In genomic region chr9:57299790-57300477, GRCm38 (mm10) we compare ENCODE assay signal across 9 mouse cellular contexts. TPM values are rescaled to one million over a fixed set of nuclear protein-coding genes. Genes with fewer than 3 reads are reported as not detected.
DNase-seq lines count a peak whose midpoint lies in the region; ATAC-seq and TF ChIP-seq lines count a peak whose summit lies in the region.
"Had no signal": no experiment of that assay in that cellular context is flagged by ENCODE, and none has a peak within 500 bp of the region (broad histone marks: within the 10 kb centered on the region; RNA-seq: fewer than 3 reads in every experiment).

No protein-coding gene starts in this region.

- H3K9ac ChIP-seq in lung, postnatal 0 days (replicated peaks; ENCODE audit: low read depth), result no peak overlapping the region
- H3K9ac ChIP-seq in liver, embryonic 15.5 days, result peak overlapping the region; percentile 64
- H3K9ac ChIP-seq in stomach, postnatal 0 days (ENCODE audit: low read length), result no peak overlapping the region

- TF ChIP-seq EP300 in lung, postnatal 0 days (IDR thresholded peaks at IDR 0.05), result peak; percentile 16; the same call in 1 of the 2 replicates
- TF ChIP-seq EP300 in stomach, postnatal 0 days (optimal IDR thresholded peaks at IDR 0.05), result no peak

- WGBS in lung, postnatal 0 days, result 61% methylated on average over 6 of the region's 6 CpGs
- WGBS in liver, embryonic 15.5 days (ENCODE audit: insufficient replicate concordance), result 41% methylated on average over 6 of the region's 6 CpGs
- WGBS in stomach, postnatal 0 days, result 64% methylated on average over 6 of the region's 6 CpGs

- H3K36me3 ChIP-seq in lung, postnatal 0 days (ENCODE audit: insufficient read depth, low read length), result no peaks in the 10 kb centered on the region
- H3K36me3 ChIP-seq in liver, embryonic 15.5 days (replicated peaks), result no peaks in the 10 kb centered on the region
- H3K36me3 ChIP-seq in stomach, postnatal 0 days (ENCODE audit: control insufficient read depth, insufficient read depth, low read length), result no peaks in the 10 kb centered on the region

- no peaks in the 10 kb centered on the region for H3K27me3 ChIP-seq in lung, postnatal 0 days (replicated peaks; ENCODE audit: insufficient read depth, low read length)
- 0 out of 2 replicates have a peak, but pooled peaks cover 4% of the 10 kb centered on the region for H3K27me3 ChIP-seq in liver, embryonic 15.5 days
- H3K27me3 ChIP-seq in stomach, postnatal 0 days (ENCODE audit: control insufficient read depth, insufficient read depth, low read length), result no peaks in the 10 kb centered on the region

- no peaks in the 10 kb centered on the region for H3K9me3 ChIP-seq in lung, postnatal 0 days (ENCODE audit: low read length)
- no peaks in the 10 kb centered on the region; the same call in 1 of the 2 replicates for H3K9me3 ChIP-seq in liver, embryonic 15.5 days (replicated peaks)
- H3K9me3 ChIP-seq in stomach, postnatal 0 days (ENCODE audit: control insufficient read depth, low read length), result no peaks in the 10 kb centered on the region

- peak; percentile 60 for ATAC-seq in lung, postnatal 0 days
- peak; percentile 96 for ATAC-seq in liver, embryonic 15.5 days (ENCODE audit: insufficient read depth)
- peak; percentile 77 for ATAC-seq in stomach, postnatal 0 days (ENCODE audit: low FRiP score, low TSS enrichment)

- no peak overlapping the region for H3K27ac ChIP-seq in lung, postnatal 0 days (ENCODE audit: low read length)
- peak overlapping the region; percentile 97 for H3K27ac ChIP-seq in liver, embryonic 15.5 days (replicated peaks)
- no peak overlapping the region for H3K27ac ChIP-seq in stomach, postnatal 0 days (replicated peaks)

- DNase-seq in adrenal gland, adult 2 months, result peak; percentile 62
- DNase-seq in adrenal gland, postnatal 4 days (ENCODE audit: low spot score in 2 of 2), result no peak
- DNase-seq in lung, postnatal 0 days (ENCODE audit: low spot score), result no peak
- DNase-seq in lung, postnatal 14 days, result no peak
- no peak for DNase-seq in stomach, postnatal 0 days (ENCODE audit: low spot score)
- DNase-seq in layer of hippocampus, postnatal 25 days (ENCODE audit: extremely low spot score in 1 of 2, low spot score in 1 of 2), result no peak
- no peak for DNase-seq in thymus, postnatal 10 days (ENCODE audit: low spot score in 2 of 2)

- no peak overlapping the region for H3K4me3 ChIP-seq in lung, postnatal 0 days (ENCODE audit: low read depth, low read length)
- peak overlapping the region; percentile 50 for H3K4me3 ChIP-seq in liver, embryonic 15.5 days (replicated peaks)
- no peak overlapping the region for H3K4me3 ChIP-seq in stomach, postnatal 0 days (ENCODE audit: low read depth, low read length)
- H3K4me3 ChIP-seq: myocyte had no signal

- H3K4me1 ChIP-seq in lung, postnatal 0 days (ENCODE audit: insufficient read depth, low read depth, low read length), result no peaks in the 10 kb centered on the region
- peaks cover 96% of the 10 kb centered on the region for H3K4me1 ChIP-seq in liver, embryonic 15.5 days (replicated peaks)
- H3K4me1 ChIP-seq in stomach, postnatal 0 days (replicated peaks; ENCODE audit: control insufficient read depth, insufficient read depth), result no peaks in the 10 kb centered on the region; the same call in 1 of the 2 replicates

- H3K4me2 ChIP-seq in lung, postnatal 0 days (replicated peaks; ENCODE audit: low read depth, low read length), result no peak overlapping the region
- peak overlapping the region; percentile 64 for H3K4me2 ChIP-seq in liver, embryonic 15.5 days
- H3K4me2 ChIP-seq in stomach, postnatal 0 days (replicated peaks; ENCODE audit: low read depth), result no peak overlapping the region

- no peak for TF ChIP-seq CTCF in lung, postnatal 0 days (IDR thresholded peaks at IDR 0.05)
- TF ChIP-seq CTCF in stomach, postnatal 0 days (IDR thresholded peaks at IDR 0.05; ENCODE audit: low read depth), result no peak

RNA-seq across cellular contexts. Expression of gene 1700017B05Rik, which starts 37.5 kb away (rescaled TPM):
- total RNA-seq in adrenal gland, adult 2 months (2021), result 10 to 100 TPM; 40.5 to 53.8 TPM
- 33.0 and 42.8 TPM in 2 replicates for polyA plus RNA-seq in adrenal gland, adult 2 months (2012; rRNA removed)
- 10 to 100 TPM; 73.3 to 79.1 TPM for total RNA-seq in adrenal gland, postnatal 4 days (2021)
- polyA plus RNA-seq in lung, postnatal 0 days (2015; fragmentation: Nextera tagmentation; extraction: Ambion mirVana), result 15.6 TPM in 2 replicates
- 15.4 and 17.0 TPM in 2 replicates for polyA plus RNA-seq in liver, embryonic 15.5 days (2015; fragmentation: Nextera tagmentation; extraction: Ambion mirVana)
- polyA plus RNA-seq in stomach, postnatal 0 days (2015; fragmentation: Nextera tagmentation; extraction: Ambion mirVana), result 10.4 and 10.9 TPM in 2 replicates
- total RNA-seq in layer of hippocampus, postnatal 25 days (2021), result 10 to 100 TPM; 27.1 to 28.9 TPM
